Mouse (Mus musculus) kidney, adult 2 months (tissue): Measurements from ENCODE around the gene Astn2. TPM values are rescaled to one million over a fixed set of nuclear protein-coding genes. Genes with fewer than 3 reads are reported as not detected.

ENCODE experiments used
- DNase-seq: peaks from one replicate; pipeline ENCODE4 v3.0.0; 2021
- H3K27ac ChIP-seq: fragments of 200-500 bp; 2 replicates; pipeline ENCODE4 v1.5.1; 2012; ENCODE audit warnings: low read depth, low read length, control low read depth, inconsistent platforms; ENCODE audit not compliant: insufficient read depth
- H3K27me3 ChIP-seq: fragments of 200-500 bp; replicated peaks from 2 replicates; pipeline ENCODE4 v1.6.1; 2012; ENCODE audit warnings: mild to moderate bottlenecking, moderate library complexity, low read length, inconsistent platforms; ENCODE audit not compliant: control insufficient read depth, insufficient read depth
- H3K36me3 ChIP-seq: fragments of 200-500 bp; 2 replicates; pipeline ENCODE4 v1.6.1; 2012; ENCODE audit warnings: mild to moderate bottlenecking, moderate library complexity, low read length, inconsistent platforms; ENCODE audit not compliant: control insufficient read depth, insufficient read depth
- H3K4me1 ChIP-seq: fragments of 200-500 bp; 2 replicates; pipeline ENCODE4 v1.6.1; 2011; ENCODE audit warnings: low read length; ENCODE audit not compliant: control insufficient read depth, insufficient read depth
- H3K4me3 ChIP-seq: fragments of 200-500 bp; 2 replicates; pipeline ENCODE4 v1.5.1; 2011; ENCODE audit warnings: mild to moderate bottlenecking, low read depth, low read length, control low read depth; ENCODE audit not compliant: insufficient read depth
- CTCF ChIP-seq: fragments of 200-500 bp; conservative IDR thresholded peaks from 2 replicates; pipeline ENCODE4 v1.5.1; 2011; ENCODE audit warnings: low read depth, mild to moderate bottlenecking, control low read depth, low read length, moderate library complexity, mixed read lengths; ENCODE audit not compliant: insufficient read depth, insufficient read length
- POLR2A ChIP-seq: fragments of 200-500 bp; IDR thresholded peaks from one replicate; pipeline ENCODE4 v1.6.1; 2011; ENCODE audit warnings: low read depth, low read length, control low read depth
- WGBS: fragments of 180-500 bp; shearing (Covaris S2); methylation state at CpG from one replicate; pipeline ENCODE4 v1.1.7; 2018; 5-methylcytosine and 5-hydroxymethylcytosine counted together
- polyA plus RNA-seq: library from polyadenylated mRNA; depleted of rRNA; stranded (reverse); fragments of >200 nt; gene quantifications from 2 replicates; pipeline ENCODE4 v1.2.3, GENCODE M21; 2012

Gene Astn2
- polyA plus RNA-seq, 1 experiment, result 2.5 TPM

DNA sequence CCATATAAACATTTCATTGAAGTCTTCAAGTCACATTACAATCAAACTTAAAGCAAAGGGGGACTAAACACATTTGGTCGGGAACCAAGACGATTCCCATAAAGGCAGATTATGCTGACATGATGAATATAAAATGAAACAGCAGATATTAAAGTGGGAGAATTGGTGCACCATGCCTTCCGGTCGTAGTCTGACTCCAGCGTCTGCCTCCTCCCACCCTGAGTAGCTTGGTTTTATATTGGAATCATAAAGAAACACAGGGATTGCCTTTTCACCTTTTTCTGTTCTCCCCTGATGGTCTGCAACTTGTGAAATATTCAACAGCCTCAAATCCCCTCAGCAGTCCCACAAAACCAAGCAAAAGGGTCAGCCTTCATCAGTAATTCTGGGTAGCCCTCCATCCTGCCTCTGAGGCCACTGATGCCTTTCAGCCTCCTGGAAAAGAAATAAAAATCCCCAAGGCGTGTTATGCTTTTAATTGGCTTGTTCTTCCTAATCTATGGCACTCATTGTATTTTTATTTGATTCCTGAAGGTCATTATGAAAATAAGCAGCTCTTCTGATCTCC, 132.8 kb downstream of the Astn2 start:
- no peak for DNase-seq
- no peaks in the 10 kb centered on the region for H3K36me3 ChIP-seq
- no peak for TF ChIP-seq POLR2A
- TF ChIP-seq CTCF, result no peak
- no peaks in the 10 kb centered on the region for H3K4me1 ChIP-seq
- 81% methylated on average over 6 of the region's 6 CpGs for WGBS
- H3K27ac ChIP-seq, result no peak overlapping the region
- H3K27me3 ChIP-seq, result no peaks in the 10 kb centered on the region
- no peak overlapping the region for H3K4me3 ChIP-seq

DNA sequence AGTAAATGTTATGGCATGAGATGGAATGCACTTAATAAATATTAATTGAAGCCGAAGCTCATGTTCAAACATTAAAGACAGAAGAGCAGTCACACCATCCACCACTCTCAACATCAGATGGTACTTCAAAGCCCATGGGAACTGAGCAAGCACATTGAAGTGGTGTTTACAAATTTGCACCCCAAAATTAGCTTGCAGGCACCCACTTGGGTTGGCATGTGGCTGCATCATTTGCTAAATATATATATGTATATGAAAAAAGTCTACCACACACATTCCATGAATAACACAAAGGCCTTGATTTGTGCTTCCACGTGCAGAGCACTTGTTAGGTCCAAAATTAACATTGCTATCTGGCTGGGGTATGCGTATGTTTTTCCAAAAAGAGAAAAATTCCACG, 140.4 kb downstream of the Astn2 start:
- TF ChIP-seq POLR2A, result no peak
- TF ChIP-seq CTCF, result no peak
- DNase-seq, result no peak
- Histone ChIP-seq H3K27me3 (no peaks in the 10 kb centered on the region), H3K36me3 (no peaks in the 10 kb centered on the region), H3K27ac (no peak overlapping the region), H3K4me1 (no peaks in the 10 kb centered on the region), H3K4me3 (no peak overlapping the region)
- 77% methylated on average over 4 of the region's 4 CpGs for WGBS

DNA sequence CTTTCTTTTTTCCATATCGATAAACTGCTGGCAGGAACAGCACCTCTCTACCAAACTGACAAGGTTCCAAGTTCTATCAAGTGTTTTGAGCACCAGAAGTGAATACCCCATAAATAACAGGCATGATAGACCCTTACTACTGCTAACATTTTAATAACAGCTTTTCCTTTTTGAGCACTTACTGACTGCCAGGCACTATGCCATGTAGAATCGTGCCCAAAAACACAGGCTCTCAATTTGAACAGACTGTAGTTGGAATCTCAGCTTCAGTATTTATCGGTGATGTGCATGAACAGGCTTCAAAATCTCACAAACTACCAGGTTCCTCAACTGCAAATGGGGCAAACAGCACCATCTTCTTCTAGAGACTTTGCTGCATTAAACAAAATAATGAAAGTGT, 143.1 kb downstream of the Astn2 start:
- Histone ChIP-seq H3K4me1 (no peaks in the 10 kb centered on the region), H3K27me3 (no peaks in the 10 kb centered on the region), H3K36me3 (no peaks in the 10 kb centered on the region), H3K27ac (no peak overlapping the region), H3K4me3 (no peak overlapping the region)
- WGBS, result 85% methylated on average over 3 of the region's 3 CpGs
- no peak for DNase-seq
- TF ChIP-seq CTCF, result no peak
- no peak for TF ChIP-seq POLR2A

DNA sequence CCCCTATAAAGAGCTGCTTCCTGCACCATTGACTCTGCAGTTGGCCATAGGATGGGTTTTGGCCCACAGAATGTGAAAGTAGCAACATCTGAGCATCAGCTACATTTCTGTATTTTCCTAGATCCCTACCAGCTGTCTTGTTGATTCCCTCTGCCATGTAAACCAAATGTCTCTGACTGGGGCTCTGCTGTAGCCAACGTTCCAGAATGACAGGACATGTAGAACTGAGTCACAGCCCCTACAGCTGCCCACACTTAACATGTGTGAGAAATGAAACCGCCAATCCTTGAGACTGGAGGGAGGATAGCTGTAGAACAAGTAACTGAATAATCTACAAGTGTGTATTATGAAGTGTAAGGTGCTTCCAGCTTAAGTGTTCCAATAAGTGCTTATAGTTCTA, 145.5 kb downstream of the Astn2 start:
- 72% methylated on average over 2 of the region's 2 CpGs for WGBS
- no peak overlapping the region for H3K4me3 ChIP-seq

DNA sequence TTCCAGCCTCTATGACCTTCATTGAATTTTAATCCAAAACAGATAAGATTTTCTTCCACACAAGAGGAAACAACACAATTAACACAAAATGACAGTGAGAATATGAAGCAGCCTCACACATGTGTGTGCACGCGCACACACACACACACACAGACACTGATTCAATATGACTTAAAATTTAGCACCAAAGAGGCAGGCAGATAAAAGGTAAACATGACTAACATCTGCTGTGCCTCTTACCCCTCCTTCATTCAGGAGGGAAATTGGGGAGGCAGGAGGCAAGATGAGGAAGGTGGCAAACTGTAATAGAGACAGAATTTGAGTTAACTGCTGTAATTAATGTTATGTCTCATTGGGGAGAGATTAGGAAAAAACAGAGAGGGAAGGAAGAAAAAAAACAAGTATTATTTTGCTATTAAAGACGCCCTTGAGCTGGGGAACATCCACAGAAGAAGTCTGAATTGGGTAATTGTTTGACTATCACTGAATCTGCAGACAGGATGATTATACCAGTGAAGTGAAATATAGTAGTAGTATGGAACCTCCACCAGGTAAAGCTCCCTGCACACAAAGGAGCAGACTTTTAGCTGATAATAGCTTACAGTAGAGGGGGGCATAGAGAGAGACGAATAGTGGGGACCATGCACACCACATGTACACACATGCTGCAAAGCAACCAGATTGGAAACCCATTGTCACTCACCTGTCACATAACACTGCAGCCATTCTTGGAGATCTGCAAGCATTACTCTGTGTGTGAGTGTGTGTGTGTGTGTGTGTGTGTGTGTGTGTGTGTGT, 149.5 kb downstream of the Astn2 start:
- H3K36me3 ChIP-seq, result no peaks in the 10 kb centered on the region
- H3K4me3 ChIP-seq, result no peak overlapping the region
- DNase-seq, result no peak
- WGBS, result 83% methylated on average over 4 of the region's 4 CpGs
- no peaks in the 10 kb centered on the region for H3K4me1 ChIP-seq
- H3K27me3 ChIP-seq, result no peaks in the 10 kb centered on the region
- H3K27ac ChIP-seq, result no peak overlapping the region
- TF ChIP-seq POLR2A (no peak), CTCF (no peak)

More for the DNA sequence above, 145.5 kb downstream of the Astn2 start:
- Histone ChIP-seq H3K4me1 (no peaks in the 10 kb centered on the region), H3K27ac (no peak overlapping the region), H3K36me3 (no peaks in the 10 kb centered on the region), H3K27me3 (no peaks in the 10 kb centered on the region)
- DNase-seq, result no peak
- TF ChIP-seq CTCF (no peak), POLR2A (no peak)

DNA sequence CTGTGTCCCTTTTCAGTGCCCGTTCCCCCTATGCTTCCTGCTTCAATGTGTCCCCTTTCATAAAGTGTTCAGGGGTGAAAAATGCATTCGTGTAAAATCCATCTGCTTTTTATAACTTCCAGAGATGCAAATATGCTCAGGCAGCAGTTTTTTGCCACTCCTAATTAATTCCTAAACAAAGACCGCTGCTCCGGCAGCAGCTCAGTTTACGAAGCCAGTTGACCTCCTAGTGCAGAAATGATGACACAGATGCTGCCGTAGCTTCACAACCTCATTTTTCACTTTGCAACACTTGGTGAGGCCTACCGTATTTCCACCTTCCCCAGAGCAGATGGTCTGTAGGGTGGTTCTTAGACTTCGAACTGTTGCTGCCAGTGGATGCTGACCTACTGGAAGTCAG, 155.9 kb downstream of the Astn2 start:
- Histone ChIP-seq H3K27me3 (no peaks in the 10 kb centered on the region), H3K4me3 (no peak overlapping the region), H3K36me3 (no peaks in the 10 kb centered on the region), H3K27ac (no peak overlapping the region), H3K4me1 (no peaks in the 10 kb centered on the region)
- TF ChIP-seq CTCF (no peak), POLR2A (no peak)
- WGBS, result 46% methylated on average over 8 of the region's 8 CpGs
- no peak for DNase-seq

DNA sequence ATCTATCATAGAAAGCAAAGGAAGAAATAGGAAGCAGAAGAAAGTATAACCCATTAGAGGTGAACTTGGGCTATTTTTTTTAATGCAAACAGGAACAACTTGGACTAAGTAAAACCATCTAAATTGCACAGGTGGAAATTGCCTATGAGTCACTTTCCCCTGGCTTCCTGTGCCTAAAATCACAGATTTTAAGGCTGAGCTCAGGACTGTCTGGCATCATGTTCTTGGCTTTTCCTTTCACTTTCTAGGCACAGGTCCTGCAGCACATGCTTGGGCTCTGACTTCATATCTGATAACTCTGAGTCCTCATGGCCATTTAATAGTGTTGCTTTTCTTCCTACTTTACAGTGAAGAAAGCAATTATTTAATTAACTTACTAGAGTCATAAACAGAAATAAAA, 161.7 kb downstream of the Astn2 start:
- H3K27ac ChIP-seq, result no peak overlapping the region
- H3K4me1 ChIP-seq, result no peaks in the 10 kb centered on the region
- H3K27me3 ChIP-seq, result no peaks in the 10 kb centered on the region
- DNase-seq, result no peak
- no peak overlapping the region for H3K4me3 ChIP-seq
- TF ChIP-seq CTCF, result no peak
- no peak for TF ChIP-seq POLR2A
- no peaks in the 10 kb centered on the region for H3K36me3 ChIP-seq

DNA sequence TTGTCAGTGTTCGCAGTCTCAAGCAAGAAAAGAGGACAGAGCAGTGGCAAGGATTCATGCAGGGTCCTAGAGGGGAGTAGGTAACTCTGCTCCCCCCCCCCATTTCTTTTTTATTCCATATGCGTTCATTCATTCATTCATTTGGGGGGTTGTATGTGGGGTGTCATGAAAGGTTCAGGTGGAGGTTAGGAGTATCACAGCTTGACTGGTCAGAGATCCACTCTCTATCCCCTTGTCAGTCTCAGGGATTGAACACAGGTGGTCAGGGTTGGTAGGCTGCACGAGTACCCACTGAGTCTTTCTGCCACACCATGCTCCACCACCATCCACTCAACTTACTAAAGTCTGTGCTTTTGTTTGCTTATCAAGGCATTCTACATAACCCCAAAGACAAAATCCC, 171.6 kb downstream of the Astn2 start:
- no peak for TF ChIP-seq CTCF
- no peak for TF ChIP-seq POLR2A
- H3K27me3 ChIP-seq, result no peaks in the 10 kb centered on the region
- H3K27ac ChIP-seq, result no peak overlapping the region
- WGBS, result 74% methylated on average over 3 of the region's 3 CpGs
- no peak for DNase-seq
- no peaks in the 10 kb centered on the region for H3K4me1 ChIP-seq
- H3K4me3 ChIP-seq, result no peak overlapping the region
- no peaks in the 10 kb centered on the region for H3K36me3 ChIP-seq
